Mouse (Mus musculus) left cerebral cortex, adult 2 months (tissue): ENCODE results near the gene Large1. TPM values are rescaled to one million over a fixed set of nuclear protein-coding genes. Genes with fewer than 3 reads are reported as not detected.

Experiments used
- DNase-seq, 2 experiments: peaks; one replicate each; pipeline ENCODE4 v3.0.0; 2021 to 2022; ENCODE audit warnings: low spot score in 2 of 2, mixed read lengths in 1 of 2; ENCODE audit errors: extremely low spot score in 1 of 2
- H3K27ac ChIP-seq: fragments of 200-600 bp; 2 replicates; pipeline ENCODE4 v1.8.1; 2022
- H3K4me3 ChIP-seq: fragments of 200-600 bp; 2 replicates; pipeline ENCODE4 v1.8.1; 2022
- CTCF ChIP-seq: fragments of 200-600 bp; IDR thresholded peaks from 2 replicates; pipeline ENCODE4 v1.8.1; 2022; ENCODE audit warnings: antibody characterized with exemption, mild to moderate bottlenecking, moderate library complexity
- intact Hi-C: fragments of 180-260 bp; cut with DNase I; formaldehyde crosslinking; loops from one replicate; pipeline ENCODE4 v1.15.1; 2025
- total RNA-seq, 2 experiments: library from RNA; stranded (reverse); gene quantifications; 2 replicates each; pipeline ENCODE4 v1.2.3; 2021

Large1 gene
- total RNA-seq, 2 experiments from 2014 or later = 144 to 159 TPM

GRCm38 (mm10) chr8:73054726-73055125 lies 298.6 kb downstream of the Large1 start:
- TF ChIP-seq CTCF = no peak
- Histone ChIP-seq H3K27ac (no peak overlapping the region), H3K4me3 (no peak overlapping the region)
- intact Hi-C loops = no loop called here
- no peak for DNase-seq

DNA sequence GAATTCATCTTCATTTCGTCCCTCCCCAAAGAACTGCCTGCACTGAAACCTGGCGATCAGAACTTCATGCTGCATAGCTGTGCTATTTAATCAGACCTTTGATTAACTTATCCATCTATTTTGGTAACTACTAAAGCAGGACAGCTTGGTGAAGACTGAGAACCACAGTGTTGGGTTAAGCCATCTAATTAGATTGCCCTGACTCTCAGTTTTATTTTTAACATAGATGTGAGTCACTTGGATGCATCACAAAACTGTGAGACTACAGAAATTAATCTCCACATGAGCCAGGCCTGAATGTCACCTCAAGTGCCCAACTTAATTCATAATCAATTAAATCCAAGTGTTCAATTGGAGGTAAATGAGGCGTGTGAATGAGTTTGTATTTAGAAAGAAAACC lies 299.5 kb downstream of the Large1 start:
- Histone ChIP-seq H3K27ac (no peak overlapping the region), H3K4me3 (no peak overlapping the region)
- intact Hi-C loops = no loop called here
- no peak for TF ChIP-seq CTCF
- no peak for DNase-seq

DNA sequence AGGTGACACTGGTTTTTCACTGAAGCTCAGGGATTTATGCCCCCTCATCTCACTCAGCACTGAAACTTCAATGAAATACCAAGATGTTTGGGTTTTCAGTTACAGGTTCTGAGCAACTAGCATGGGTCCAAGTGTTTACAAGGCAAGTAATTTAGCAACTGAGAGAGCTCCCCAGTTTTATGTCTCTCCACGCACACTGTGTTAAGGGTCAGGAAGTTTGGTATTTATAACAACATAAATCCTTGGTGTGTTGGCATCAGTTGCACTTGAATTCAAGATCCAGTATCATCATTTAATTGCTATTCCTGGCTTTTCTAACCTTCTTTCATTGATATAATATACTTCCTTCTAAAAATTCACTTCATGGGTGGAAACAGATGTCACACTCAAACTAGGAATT lies 300.9 kb downstream of the Large1 start:
- no peak for DNase-seq
- no peak for TF ChIP-seq CTCF
- Histone ChIP-seq H3K4me3 (no peak overlapping the region), H3K27ac (no peak overlapping the region)
- intact Hi-C loops = no loop called here

GRCm38 (mm10) chr8:73048136-73048535 lies 305.2 kb downstream of the Large1 start:
- no peak overlapping the region for H3K27ac ChIP-seq
- no peak for TF ChIP-seq CTCF
- intact Hi-C loops = no loop called here
- no peak overlapping the region for H3K4me3 ChIP-seq
- DNase-seq = no peak

- DNase-seq = no peak
- TF ChIP-seq CTCF = no peak
- intact Hi-C loops = no loop called here
- Histone ChIP-seq H3K27ac (no peak overlapping the region), H3K4me3 (no peak overlapping the region)
Observed at GRCm38 (mm10) chr8:73029787-73030186, 323.6 kb downstream of the Large1 start.

DNA sequence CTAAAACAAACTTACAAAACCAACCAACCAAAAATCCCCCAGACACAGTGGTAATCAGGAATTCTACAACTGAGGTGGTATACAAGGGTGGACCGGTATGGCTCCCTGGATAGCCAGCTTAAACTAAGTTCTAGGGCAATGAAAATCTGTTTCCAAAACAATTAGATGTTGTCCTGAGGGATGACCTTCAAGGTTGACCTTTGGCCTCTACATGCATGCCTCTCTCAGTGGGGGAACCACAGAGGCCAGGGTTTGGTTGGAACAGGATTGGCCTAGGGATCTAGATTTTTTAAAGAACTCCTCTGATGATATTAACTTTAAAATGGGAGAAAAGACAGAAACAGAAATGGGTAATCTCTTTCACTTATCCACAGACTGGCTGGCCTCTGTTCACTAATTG lies 335.1 kb downstream of the Large1 start:
- Histone ChIP-seq H3K4me3 (no peak overlapping the region), H3K27ac (no peak overlapping the region)
- TF ChIP-seq CTCF = no peak
- no peak for DNase-seq
- intact Hi-C loops = no loop called here

GRCm38 (mm10) chr8:73017601-73018000 lies 335.7 kb downstream of the Large1 start:
- H3K27ac ChIP-seq = no peak overlapping the region
- intact Hi-C loops = no loop called here
- H3K4me3 ChIP-seq = no peak overlapping the region
- DNase-seq = no peak
- TF ChIP-seq CTCF = no peak

DNA sequence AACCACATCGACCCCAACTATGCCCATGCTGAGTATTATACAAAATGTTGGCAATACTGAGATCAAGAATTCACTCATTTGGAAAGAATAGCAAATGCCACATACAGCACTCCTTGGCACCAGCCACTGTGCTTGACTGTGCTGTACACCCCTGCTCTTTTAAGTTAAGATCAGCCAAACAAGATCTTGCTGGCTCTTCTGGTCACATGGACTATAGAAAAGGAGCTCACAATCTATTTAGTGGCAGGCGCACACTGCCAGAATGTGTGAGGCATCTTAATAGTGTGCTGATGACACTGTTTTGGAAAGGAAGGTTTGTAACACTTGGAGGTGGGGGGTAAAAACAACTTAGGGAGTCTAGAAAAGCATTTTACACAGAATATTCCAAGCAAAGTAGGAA lies 337.0 kb downstream of the Large1 start:
- intact Hi-C loops = no loop called here
- H3K27ac ChIP-seq = no peak overlapping the region
- TF ChIP-seq CTCF = no peak
- DNase-seq = no peak
- H3K4me3 ChIP-seq = no peak overlapping the region

DNA sequence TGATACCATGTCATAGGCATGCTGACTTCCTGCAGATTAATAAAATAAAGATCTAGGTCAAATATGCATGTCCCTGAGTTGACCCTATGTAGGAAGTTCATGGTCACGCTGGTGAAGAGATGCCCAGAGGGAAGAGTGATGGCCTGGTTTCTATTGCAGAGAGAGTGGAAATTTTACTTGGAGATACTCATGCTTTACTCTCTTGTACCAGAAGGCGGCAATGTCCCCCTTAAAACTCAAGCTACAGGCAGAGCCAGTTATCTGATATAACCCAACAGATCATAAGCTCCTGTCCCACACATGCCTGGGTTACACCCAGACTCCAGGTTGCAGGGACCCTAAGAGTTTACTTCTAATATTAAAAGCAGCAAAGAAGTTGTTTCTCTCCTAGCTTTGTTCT lies 345.9 kb downstream of the Large1 start:
- intact Hi-C loops = loop anchor here (2.0 to 5.0 kb wide), 2 partner anchors 343 to 1915 kb away; no protein-coding TSS in a partner anchor
- Histone ChIP-seq H3K27ac (no peak overlapping the region), H3K4me3 (no peak overlapping the region)
- TF ChIP-seq CTCF = peak; percentile 65
- DNase-seq = peak; percentile 17 to 25

GRCm38 (mm10) chr8:73003858-73004257 lies 349.5 kb downstream of the Large1 start:
- Histone ChIP-seq H3K4me3 (no peak overlapping the region), H3K27ac (no peak overlapping the region)
- peak; percentile 72 for TF ChIP-seq CTCF
- intact Hi-C loops = no loop called here
- peak; percentile 38 to 40 for DNase-seq

DNA sequence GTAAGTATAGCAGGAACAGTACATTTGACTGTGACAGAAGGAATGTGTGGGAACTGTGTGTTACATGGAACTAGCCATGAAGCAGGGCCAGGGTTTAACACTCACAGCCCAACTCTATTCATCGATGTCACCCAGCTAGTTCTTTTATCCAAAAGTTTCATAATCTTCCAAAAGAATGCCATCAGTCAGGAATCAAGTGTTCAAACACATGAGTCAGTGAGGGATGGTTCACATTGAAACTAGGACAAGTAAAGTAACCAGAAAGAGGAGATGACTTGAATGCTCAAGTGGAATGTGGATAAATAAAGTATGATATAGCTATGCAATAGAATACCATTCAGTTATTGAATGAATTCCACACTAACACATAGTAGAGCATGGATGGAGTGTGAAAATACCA lies 359.5 kb downstream of the Large1 start:
- no peak for TF ChIP-seq CTCF
- H3K27ac ChIP-seq = no peak overlapping the region
- DNase-seq = no peak
- no peak overlapping the region for H3K4me3 ChIP-seq
- intact Hi-C loops = no loop called here

DNA sequence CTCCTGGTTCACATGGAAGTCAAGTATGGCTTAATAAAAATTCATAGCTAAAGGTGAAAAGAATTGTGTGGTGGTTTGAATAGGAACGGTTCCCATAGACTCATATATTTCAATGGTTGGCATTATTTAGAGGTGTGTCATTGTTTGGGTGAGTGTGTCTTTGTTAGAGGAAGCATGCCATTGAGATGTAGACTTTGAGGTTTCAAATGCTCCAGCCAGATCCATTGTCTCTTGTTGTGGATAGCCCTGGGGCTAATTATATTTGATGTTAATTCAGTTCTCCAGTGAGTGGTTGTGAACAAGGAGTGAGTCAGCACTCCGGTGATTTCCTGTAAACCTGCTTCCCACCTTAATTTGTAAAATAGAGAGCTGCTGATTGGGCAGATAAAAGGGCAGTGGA lies 362.9 kb downstream of the Large1 start:
- Histone ChIP-seq H3K27ac (no peak overlapping the region), H3K4me3 (no peak overlapping the region)
- no peak for TF ChIP-seq CTCF
- intact Hi-C loops = no loop called here
- DNase-seq = no peak

- intact Hi-C loops = no loop called here
- no peak for TF ChIP-seq CTCF
- DNase-seq = no peak
- Histone ChIP-seq H3K4me3 (no peak overlapping the region), H3K27ac (no peak overlapping the region)
Observed at GRCm38 (mm10) chr8:72982832-72983231, 370.5 kb downstream of the Large1 start.

DNA sequence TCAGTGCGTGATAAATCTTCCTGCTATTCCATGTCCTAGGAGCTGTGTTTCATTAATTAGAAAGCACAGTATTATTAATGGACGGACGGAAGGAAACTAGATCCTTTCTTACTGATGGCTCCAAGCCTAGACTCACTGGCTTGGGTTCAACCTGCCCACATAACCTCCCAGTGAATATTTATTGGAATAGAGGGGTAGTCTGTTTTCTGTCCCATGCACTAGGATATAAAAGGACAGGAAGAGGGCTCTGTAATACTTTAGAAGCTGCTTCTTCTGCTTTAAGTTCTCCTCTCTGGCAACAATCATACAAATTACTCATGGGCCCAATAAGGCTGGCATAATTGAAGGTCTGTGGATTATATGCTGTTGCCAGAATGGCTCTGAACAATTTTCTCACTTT lies 398.3 kb downstream of the Large1 start:
- no peak for DNase-seq
- Histone ChIP-seq H3K4me3 (no peak overlapping the region), H3K27ac (no peak overlapping the region)
- intact Hi-C loops = no loop called here
- TF ChIP-seq CTCF = no peak
